Mouse (Mus musculus) ES-E14 (cell line): ENCODE measurements around the gene Mre11a. TPM values are rescaled to one million over a fixed set of nuclear protein-coding genes. Genes with fewer than 3 reads are reported as not detected.

Source experiments
- DNase-seq: peaks from one replicate; pipeline ENCODE4 v3.0.0-alpha.2; 2013; ENCODE audit warnings: low read depth, low spot score
- H3K27ac ChIP-seq: 2 replicates; pipeline ENCODE4 v1.5.1; 2012; ENCODE audit warnings: low read depth, mild to moderate bottlenecking, low read length, moderate library complexity, mixed read lengths; ENCODE audit not compliant: poor library complexity, insufficient read depth, severe bottlenecking
- H3K36me3 ChIP-seq: 2 replicates; pipeline ENCODE4 v1.6.1; 2012; ENCODE audit warnings: mild to moderate bottlenecking, low read length, moderate library complexity, mixed read lengths; ENCODE audit not compliant: control insufficient read depth, poor library complexity, insufficient read depth, severe bottlenecking
- H3K4me1 ChIP-seq, 2 experiments: fragments of 150-350 bp in 1 of 2; sonication (generic) in 1 of 2; 2 replicates each; pipeline ENCODE4 v1.6.1; 2012; ENCODE audit warnings: low read length in 2 of 2, mild to moderate bottlenecking in 1 of 2, mixed read lengths in 1 of 2; ENCODE audit not compliant: control insufficient read depth in 2 of 2, insufficient read depth in 2 of 2, poor library complexity in 1 of 2
- H3K4me3 ChIP-seq, 2 experiments: fragments of 150-350 bp in 1 of 2; sonication (generic) in 1 of 2; 2 replicates each; pipeline ENCODE4 v1.5.1; 2012; ENCODE audit warnings: low read length in 2 of 2, low read depth in 1 of 2, mild to moderate bottlenecking in 1 of 2, mixed read lengths in 1 of 2; ENCODE audit not compliant: insufficient read depth in 1 of 2, poor library complexity in 1 of 2, severe bottlenecking in 1 of 2
- H3K9ac ChIP-seq: 2 replicates; pipeline ENCODE4 v1.6.1; 2012; ENCODE audit warnings: low read depth, mild to moderate bottlenecking, low read length, mixed read lengths; ENCODE audit not compliant: poor library complexity, insufficient read depth, severe bottlenecking
- H3K9me3 ChIP-seq: fragments of 150-350 bp; sonication (generic); 2 replicates; pipeline ENCODE4 v1.6.1; 2012; ENCODE audit warnings: low read depth, mild to moderate bottlenecking, low read length; ENCODE audit not compliant: control insufficient read depth, insufficient read depth
- CHD2 ChIP-seq: IDR thresholded peaks from 2 replicates; pipeline ENCODE4 v1.6.1; 2014; ENCODE audit warnings: mild to moderate bottlenecking, low read depth, low read length, inconsistent platforms
- HCFC1 ChIP-seq: IDR thresholded peaks from 2 replicates; pipeline ENCODE4 v1.6.1; 2012; ENCODE audit warnings: low read length, inconsistent platforms, borderline replicate concordance; ENCODE audit not compliant: insufficient read depth
- MAFK ChIP-seq: IDR thresholded peaks from 2 replicates; pipeline ENCODE4 v1.6.1; 2014; ENCODE audit warnings: mild to moderate bottlenecking, low read depth, low read length, inconsistent platforms; ENCODE audit not compliant: insufficient read depth
- ZC3H11A ChIP-seq: IDR thresholded peaks from 2 replicates; pipeline ENCODE4 v1.6.1; 2012; ENCODE audit warnings: low read depth, mild to moderate bottlenecking, inconsistent platforms, low read length, borderline replicate concordance
- ZNF384 ChIP-seq: IDR thresholded peaks from 2 replicates; pipeline ENCODE4 v1.6.1; 2012; ENCODE audit warnings: low read depth, low read length, inconsistent platforms
- in situ Hi-C, 2 experiments: fragments of 600-800 bp; cut with MboI; formaldehyde crosslinking; loops; one replicate each; pipeline ENCODE4 v1.15.1; 2025; ENCODE audit warnings: low sequenced_read_pairs in 2 of 2, inconsistent platforms in 1 of 2; ENCODE audit not compliant: unreplicated experiment in 2 of 2
- total RNA-seq: library from RNA; depleted of rRNA; stranded (reverse); fragments of 300-350 nt; gene quantifications from 2 replicates; pipeline ENCODE4 v1.2.3, GENCODE M21; 2012

The Mre11a gene
- total RNA-seq, 1 experiment, result 46.0 TPM

DNA sequence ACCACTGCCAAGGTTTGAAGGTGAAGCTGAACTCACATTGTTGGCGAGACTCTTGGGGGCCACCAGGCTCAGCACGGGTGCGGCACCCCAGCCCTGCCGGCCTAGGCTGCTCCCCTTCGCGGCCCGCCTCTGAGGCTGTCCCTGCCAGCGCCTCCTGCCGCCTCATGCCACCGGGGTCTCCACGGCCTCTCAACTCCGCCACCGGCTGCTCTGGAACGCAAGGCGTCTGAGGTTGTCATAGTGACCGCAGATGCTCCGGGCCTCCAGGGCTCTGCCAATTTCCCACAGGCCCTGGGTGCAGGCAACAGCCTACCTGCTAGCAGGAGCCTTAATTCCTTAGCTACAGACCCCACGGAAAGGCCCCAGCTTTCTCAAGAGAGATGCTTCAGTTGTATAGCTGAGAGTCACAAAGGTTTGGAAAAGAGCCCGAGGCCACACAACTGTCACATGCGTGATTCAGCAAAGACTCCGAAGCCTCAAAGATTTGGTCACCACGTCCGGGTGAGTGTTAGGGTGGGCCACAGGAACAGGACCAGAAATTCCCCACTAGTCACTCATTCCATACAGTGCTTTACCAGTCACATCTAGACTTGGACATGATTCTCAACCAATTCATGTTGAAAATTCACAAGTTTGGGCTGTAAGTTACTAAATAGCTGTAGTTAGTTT is 13.5 kb upstream of the Mre11a start, which contains the start of gene 1700012B09Rik:
1700012B09Rik (minus strand) TSS at position 228 of the 669 bp plus-strand sequence.
- peak within 1 kb of the TSS in 1 of 2 experiments; percentile 51; a peak in 2 of 4 replicates for H3K4me3 ChIP-seq
- H3K9me3 ChIP-seq, result no peaks in the 10 kb centered on the region
- in situ Hi-C loops, result no loop called here
- no peaks in the 10 kb centered on the region; a peak in 1 of 4 replicates for H3K4me1 ChIP-seq
- no peaks in the 10 kb centered on the region for H3K36me3 ChIP-seq
- no peak for DNase-seq
- no peak within 1 kb of the TSS for H3K27ac ChIP-seq
- no peak for TF ChIP-seq HCFC1
- TF ChIP-seq CHD2, result no peak
- no peak for TF ChIP-seq ZNF384
- no peak for TF ChIP-seq ZC3H11A
- no peak for TF ChIP-seq MAFK
- H3K9ac ChIP-seq, result peak within 1 kb of the TSS; percentile 49

DNA sequence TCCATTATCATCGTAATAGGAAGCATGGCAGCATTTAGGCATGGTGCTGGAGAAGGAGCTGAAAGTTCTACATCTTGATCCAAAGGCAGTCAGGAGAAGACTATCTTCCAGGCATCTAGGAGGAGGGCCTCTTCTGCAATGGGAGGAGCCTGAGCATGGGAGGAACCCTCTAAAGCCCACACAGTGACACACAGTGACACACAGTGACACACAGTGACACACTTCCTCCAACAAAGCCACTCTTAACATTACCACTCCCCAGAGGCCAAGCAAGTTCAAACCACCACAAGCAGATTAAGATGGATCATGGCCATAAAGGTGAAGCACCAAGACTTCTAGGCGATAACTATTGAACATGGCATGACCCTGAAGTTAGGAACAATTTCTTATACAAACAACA is 12.4 kb upstream of the Mre11a start:
- no peak overlapping the region for H3K4me3 ChIP-seq
- H3K9ac ChIP-seq, result no peak overlapping the region
- no peak for DNase-seq
- H3K27ac ChIP-seq, result no peak overlapping the region
- H3K9me3 ChIP-seq, result no peaks in the 10 kb centered on the region
- TF ChIP-seq CHD2 (no peak), MAFK (no peak), HCFC1 (no peak), ZC3H11A (no peak), ZNF384 (no peak)
- no peaks in the 10 kb centered on the region; a peak in 1 of 4 replicates for H3K4me1 ChIP-seq
- in situ Hi-C loops, result no loop called here
- H3K36me3 ChIP-seq, result no peaks in the 10 kb centered on the region

DNA sequence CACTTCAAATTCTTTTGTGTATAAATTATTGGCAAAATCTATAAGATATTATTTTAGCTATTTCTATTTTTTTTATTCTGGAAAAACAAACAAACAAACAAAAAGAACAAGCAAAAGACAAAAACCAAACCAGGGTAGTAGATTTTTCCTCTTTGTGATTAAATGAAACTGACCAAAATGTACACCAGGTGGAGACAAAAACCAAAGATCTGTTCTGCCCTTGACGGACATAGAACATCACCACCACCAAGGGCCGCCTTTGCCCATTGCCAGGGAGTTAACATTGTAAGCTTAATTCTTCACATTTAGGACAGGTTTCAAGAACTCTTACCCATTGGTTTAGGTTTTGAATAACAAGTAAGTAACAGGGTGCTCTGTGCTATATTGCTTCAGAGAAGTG is 10.6 kb upstream of the Mre11a start:
- in situ Hi-C loops, result no loop called here
- Histone ChIP-seq H3K27ac (no peak overlapping the region), H3K9me3 (no peaks in the 10 kb centered on the region), H3K9ac (no peak overlapping the region), H3K4me3 (no peak overlapping the region), H3K4me1 (peaks cover 0 to 2% of the 10 kb centered on the region in 2 experiments; a peak in 3 of 4 replicates), H3K36me3 (no peaks in the 10 kb centered on the region)
- no peak for TF ChIP-seq ZNF384
- TF ChIP-seq CHD2, result no peak
- no peak for TF ChIP-seq MAFK
- TF ChIP-seq HCFC1, result no peak
- TF ChIP-seq ZC3H11A, result no peak
- DNase-seq, result no peak

DNA sequence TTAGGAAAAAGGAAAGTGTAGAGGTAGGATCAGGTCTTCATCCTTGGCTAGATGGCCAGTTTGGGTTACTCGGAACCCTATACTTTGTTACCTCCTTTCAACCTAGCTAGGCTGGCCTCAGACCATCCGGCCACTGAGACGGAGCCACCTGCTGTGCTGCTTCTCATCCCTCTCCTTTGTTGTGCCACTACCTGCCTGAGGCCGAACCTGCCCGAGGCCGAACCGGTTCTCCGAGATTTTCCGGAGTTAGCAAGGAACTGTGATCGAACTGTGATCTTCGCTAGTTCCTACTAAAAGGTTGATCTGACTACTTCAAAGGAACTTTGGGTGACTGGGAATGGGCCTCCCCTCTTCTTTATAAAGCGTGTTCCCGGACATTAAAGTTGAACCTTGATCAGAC is 6.1 kb upstream of the Mre11a start:
- Histone ChIP-seq H3K9ac (no peak overlapping the region), H3K27ac (no peak overlapping the region), H3K36me3 (peaks cover 8% of the 10 kb centered on the region), H3K4me3 (no peak overlapping the region), H3K9me3 (no peaks in the 10 kb centered on the region), H3K4me1 (peaks cover 0 to 2% of the 10 kb centered on the region in 2 experiments; a peak in 3 of 4 replicates)
- TF ChIP-seq MAFK (no peak), HCFC1 (no peak), CHD2 (no peak), ZNF384 (no peak), ZC3H11A (no peak)
- peak; percentile 25 for DNase-seq
- in situ Hi-C loops, result no loop called here

DNA sequence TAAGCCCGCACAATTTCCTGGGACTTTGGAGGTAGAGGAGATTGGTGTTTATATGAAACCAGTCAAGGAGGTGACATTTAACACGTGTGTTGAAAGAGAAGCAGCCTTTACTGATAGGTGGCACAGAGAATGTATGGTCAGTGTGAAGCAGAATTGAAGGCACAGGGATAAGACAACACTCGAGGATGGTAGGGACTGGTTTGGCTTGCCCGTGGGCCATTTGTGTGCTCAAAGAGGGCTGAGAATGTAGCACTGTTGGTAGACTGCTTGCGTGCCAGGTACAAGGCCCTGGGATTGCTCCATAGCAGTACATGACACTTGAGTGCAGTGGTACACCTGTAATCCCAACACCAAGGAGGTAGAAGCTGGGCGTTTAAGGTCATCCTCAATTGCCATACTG is 2.9 kb downstream of the Mre11a start:
- Histone ChIP-seq H3K4me3 (no peak overlapping the region), H3K4me1 (peaks cover 0 to 2% of the 10 kb centered on the region in 2 experiments; a peak in 2 of 4 replicates), H3K36me3 (peaks cover 19% of the 10 kb centered on the region), H3K27ac (no peak overlapping the region), H3K9me3 (no peaks in the 10 kb centered on the region), H3K9ac (no peak overlapping the region)
- in situ Hi-C loops, result no loop called here
- DNase-seq, result no peak
- no peak for TF ChIP-seq CHD2
- no peak for TF ChIP-seq ZNF384
- no peak for TF ChIP-seq HCFC1
- no peak for TF ChIP-seq ZC3H11A
- no peak for TF ChIP-seq MAFK
